Mouse (Mus musculus): ENCODE data around the gene Phf21a.

DNA sequence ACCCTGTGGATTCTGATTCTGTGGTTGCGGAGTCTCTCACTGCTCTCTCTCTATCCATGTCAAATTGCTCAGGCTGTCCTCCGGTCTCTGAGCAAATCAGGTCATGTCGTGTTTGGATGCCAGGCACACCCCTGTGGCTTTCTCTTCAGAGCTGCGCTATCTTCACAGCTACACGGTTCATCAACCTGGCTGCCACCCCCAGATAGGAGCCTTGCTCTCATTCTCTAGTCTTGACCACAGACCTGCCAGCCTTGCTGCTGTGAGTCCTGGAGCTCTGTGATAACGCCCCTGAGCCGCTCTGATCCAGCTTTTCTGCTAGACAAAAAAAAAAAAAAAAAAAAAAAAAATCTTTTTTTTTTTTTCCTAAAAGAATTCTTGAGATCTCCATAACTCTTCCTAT lies 81.3 kb downstream of the Phf21a start:
- no peak for TF ChIP-seq CTCF (IDR thresholded peaks at IDR 0.05; ENCODE audit: low read depth, low read length)
- no peak for TF ChIP-seq POLR2A (IDR thresholded peaks at IDR 0.05; ENCODE audit: insufficient read depth, low read length)
